Mouse (Mus musculus): ENCODE measurements around the gene 1110004F10Rik. TPM values are rescaled to one million over a fixed set of nuclear protein-coding genes. Genes with fewer than 3 reads are reported as not detected.

The 1110004F10Rik gene
- polyA plus RNA-seq, 2 experiments = 56.8 to 116 TPM

DNA sequence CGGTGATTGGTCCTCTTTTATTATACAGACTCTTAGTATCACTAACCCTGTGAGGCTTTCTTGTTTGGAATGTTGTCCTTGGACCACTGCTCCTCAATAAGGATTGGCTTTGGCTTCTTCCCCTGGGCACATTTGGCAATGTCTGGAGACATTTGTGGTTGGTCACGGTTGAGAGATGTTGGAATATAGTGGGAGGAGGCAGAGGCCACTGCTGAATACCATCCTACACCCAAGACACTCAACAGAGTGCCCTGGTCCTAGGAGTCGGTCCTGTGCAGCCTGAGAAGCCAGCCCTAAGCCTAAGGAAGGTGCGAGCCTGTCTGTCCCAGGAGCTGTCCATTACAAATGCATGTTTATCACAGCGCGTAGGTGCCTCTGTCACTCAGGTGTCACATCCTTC is 72.3 kb downstream of the 1110004F10Rik start:
- Histone ChIP-seq H3K27ac (no peak overlapping the region), H3K27me3 (ENCODE audit: control insufficient read depth, insufficient read depth, low read length) (no peaks in the 10 kb centered on the region), H3K9ac (replicated peaks) (no peak overlapping the region), H3K36me3 (replicated peaks; ENCODE audit: control insufficient read depth, insufficient read depth, low read depth) (no peaks in the 10 kb centered on the region), H3K4me2 (ENCODE audit: low read depth) (no peak overlapping the region), H3K4me3 (ENCODE audit: insufficient read depth in 1 of 2, low read depth in 2 of 2, low read length in 2 of 2) (no peak overlapping the region), H3K9me3 (ENCODE audit: control insufficient read depth, low read length) (no peaks in the 10 kb centered on the region), H3K4me1 (replicated peaks; ENCODE audit: control insufficient read depth in 2 of 2, insufficient read depth in 2 of 2, low read length in 1 of 2) (no peaks in the 10 kb centered on the region)
- ATAC-seq (ENCODE audit: insufficient read depth) = no peak
- no peak for TF ChIP-seq CTCF (IDR thresholded peaks at IDR 0.05; ENCODE audit: low read depth)
- TF ChIP-seq EP300 (IDR thresholded peaks at IDR 0.05; ENCODE audit: low read depth) = no peak
- DNase-seq (ENCODE audit: low read depth in 3 of 3, low spot score in 3 of 3) = no peak
- 71% methylated on average over 6 of the region's 6 CpGs for WGBS (ENCODE audit: insufficient replicate concordance)

DNA sequence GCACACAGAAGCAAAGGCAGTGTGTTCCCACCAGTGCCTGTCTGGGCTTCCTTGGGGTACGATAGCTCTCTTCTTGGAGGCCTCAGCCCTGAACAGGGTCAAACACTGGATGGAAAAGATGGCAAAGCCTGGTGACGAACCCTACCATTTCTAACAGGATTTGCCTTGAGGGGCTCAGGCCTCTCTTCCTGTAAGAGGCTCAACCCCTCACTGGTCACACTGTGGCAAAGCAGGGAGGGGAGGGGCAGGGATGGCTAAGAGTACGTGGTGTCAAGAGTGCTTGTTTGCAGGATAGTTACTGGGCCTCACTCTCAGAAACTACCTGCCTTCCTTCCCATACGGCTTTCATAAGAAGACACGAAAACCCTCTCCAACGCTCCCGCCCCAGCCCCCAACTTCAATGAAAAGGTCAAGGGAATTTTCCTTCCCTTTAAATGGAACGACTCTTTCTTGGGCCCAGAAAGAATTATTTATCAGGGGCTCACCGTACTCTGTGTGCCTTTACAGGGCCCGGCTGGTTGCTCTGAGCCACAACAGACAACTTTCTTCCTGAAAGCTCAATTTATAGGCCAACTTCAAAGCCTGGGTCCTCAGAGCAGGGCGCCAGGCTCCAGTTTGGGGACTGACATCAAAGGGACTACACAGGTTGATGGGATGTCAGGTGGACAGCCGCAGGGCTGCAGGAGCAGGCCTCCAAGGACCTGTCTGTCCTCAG is 76.2 kb downstream of the 1110004F10Rik start:
- ATAC-seq (ENCODE audit: insufficient read depth) = no peak
- Histone ChIP-seq H3K4me1 (replicated peaks; ENCODE audit: control insufficient read depth in 2 of 2, insufficient read depth in 2 of 2, low read length in 1 of 2) (no peaks in the 10 kb centered on the region), H3K4me3 (ENCODE audit: insufficient read depth in 1 of 2, low read depth in 2 of 2, low read length in 2 of 2) (no peak overlapping the region), H3K27me3 (ENCODE audit: control insufficient read depth, insufficient read depth, low read length) (no peaks in the 10 kb centered on the region), H3K4me2 (ENCODE audit: low read depth) (no peak overlapping the region), H3K36me3 (replicated peaks; ENCODE audit: control insufficient read depth, insufficient read depth, low read depth) (no peaks in the 10 kb centered on the region), H3K27ac (no peak overlapping the region), H3K9me3 (ENCODE audit: control insufficient read depth, low read length) (no peaks in the 10 kb centered on the region), H3K9ac (replicated peaks) (no peak overlapping the region)
- TF ChIP-seq EP300 (IDR thresholded peaks at IDR 0.05; ENCODE audit: low read depth) (no peak), CTCF (IDR thresholded peaks at IDR 0.05; ENCODE audit: low read depth) (no peak)
- DNase-seq (ENCODE audit: low read depth in 3 of 3, low spot score in 3 of 3) = no peak
- WGBS (ENCODE audit: insufficient replicate concordance) = 62% methylated on average over 12 of the region's 12 CpGs

DNA sequence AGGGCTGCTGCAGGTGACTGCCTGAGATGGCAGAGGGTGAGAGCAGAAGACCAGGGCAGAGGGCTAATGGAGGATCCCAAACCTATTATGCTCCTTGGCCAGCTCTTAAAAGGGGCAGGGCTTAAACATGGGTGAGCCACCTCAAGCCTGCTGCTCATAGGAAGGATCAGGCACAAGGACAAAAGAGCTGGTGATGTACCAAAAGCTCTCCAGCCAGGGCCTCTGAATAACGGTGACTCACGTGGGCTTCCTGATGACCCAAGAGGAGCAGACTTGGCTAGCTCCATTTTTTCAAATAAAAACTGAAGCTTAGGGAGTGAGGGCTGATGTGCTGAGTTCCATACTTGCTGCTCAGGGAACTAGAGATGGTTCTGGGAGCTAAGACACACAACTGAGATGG is 76.8 kb downstream of the 1110004F10Rik start:
- H3K9ac ChIP-seq (replicated peaks) = no peak overlapping the region
- H3K27me3 ChIP-seq (ENCODE audit: control insufficient read depth, insufficient read depth, low read length) = no peaks in the 10 kb centered on the region
- ATAC-seq (ENCODE audit: insufficient read depth) (no peak), DNase-seq (ENCODE audit: low read depth in 3 of 3, low spot score in 3 of 3) (no peak)
- no peak overlapping the region for H3K4me2 ChIP-seq (ENCODE audit: low read depth)
- no peak overlapping the region for H3K27ac ChIP-seq
- 55% methylated on average over 2 of the region's 2 CpGs for WGBS (ENCODE audit: insufficient replicate concordance)
- TF ChIP-seq EP300 (IDR thresholded peaks at IDR 0.05; ENCODE audit: low read depth) (no peak), CTCF (IDR thresholded peaks at IDR 0.05; ENCODE audit: low read depth) (no peak)
- no peaks in the 10 kb centered on the region for H3K4me1 ChIP-seq (replicated peaks; ENCODE audit: control insufficient read depth in 2 of 2, insufficient read depth in 2 of 2, low read length in 1 of 2)
- no peaks in the 10 kb centered on the region for H3K36me3 ChIP-seq (replicated peaks; ENCODE audit: control insufficient read depth, insufficient read depth, low read depth)
- no peaks in the 10 kb centered on the region for H3K9me3 ChIP-seq (ENCODE audit: control insufficient read depth, low read length)
- H3K4me3 ChIP-seq (ENCODE audit: insufficient read depth in 1 of 2, low read depth in 2 of 2, low read length in 2 of 2) = no peak overlapping the region

DNA sequence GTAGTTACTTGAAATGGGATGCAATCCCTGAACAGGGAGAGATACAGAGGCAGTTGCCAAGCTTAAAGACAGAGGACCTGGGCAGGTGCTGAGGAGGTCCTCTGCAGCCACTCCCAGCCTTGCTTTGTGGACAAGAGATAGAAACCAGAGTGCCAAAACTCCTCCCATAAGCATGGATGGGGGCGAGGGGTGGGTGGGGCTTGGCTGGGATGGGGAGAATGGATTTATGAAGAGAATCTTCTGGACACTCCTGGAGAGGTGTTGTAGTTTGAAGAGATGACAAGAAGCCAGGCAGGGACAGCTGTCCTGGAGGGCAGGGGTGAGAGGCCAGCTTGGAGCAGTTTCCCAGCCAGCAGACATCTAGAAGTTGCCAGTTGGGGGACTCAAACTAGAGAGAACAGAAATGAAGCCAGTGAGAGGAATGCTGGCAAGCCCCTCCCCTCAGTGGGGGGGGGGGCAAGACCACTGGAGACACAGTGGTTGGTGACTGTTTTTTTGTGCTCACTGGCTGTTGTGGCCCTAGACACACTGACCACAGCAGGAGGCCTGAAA is 80.2 kb downstream of the 1110004F10Rik start:
- no peak overlapping the region for H3K4me2 ChIP-seq (ENCODE audit: low read depth)
- no peaks in the 10 kb centered on the region for H3K36me3 ChIP-seq (replicated peaks; ENCODE audit: control insufficient read depth, insufficient read depth, low read depth)
- no peak for TF ChIP-seq EP300 (IDR thresholded peaks at IDR 0.05; ENCODE audit: low read depth)
- TF ChIP-seq CTCF (IDR thresholded peaks at IDR 0.05; ENCODE audit: low read depth) = no peak
- H3K9me3 ChIP-seq (ENCODE audit: control insufficient read depth, low read length) = no peaks in the 10 kb centered on the region
- H3K4me1 ChIP-seq (replicated peaks; ENCODE audit: control insufficient read depth in 2 of 2, insufficient read depth in 2 of 2, low read length in 1 of 2) = no peaks in the 10 kb centered on the region; a peak in 1 of 4 replicates
- ATAC-seq (ENCODE audit: insufficient read depth) = no peak
- WGBS (ENCODE audit: insufficient replicate concordance) = 58% methylated on average over 1 of the region's 1 CpGs
- H3K27me3 ChIP-seq (ENCODE audit: control insufficient read depth, insufficient read depth, low read length) = no peaks in the 10 kb centered on the region
- no peak overlapping the region for H3K4me3 ChIP-seq (ENCODE audit: insufficient read depth in 1 of 2, low read depth in 2 of 2, low read length in 2 of 2)
- DNase-seq (ENCODE audit: low read depth in 3 of 3, low spot score in 3 of 3) = no peak
- H3K27ac ChIP-seq = no peak overlapping the region
- H3K9ac ChIP-seq (replicated peaks) = no peak overlapping the region

DNA sequence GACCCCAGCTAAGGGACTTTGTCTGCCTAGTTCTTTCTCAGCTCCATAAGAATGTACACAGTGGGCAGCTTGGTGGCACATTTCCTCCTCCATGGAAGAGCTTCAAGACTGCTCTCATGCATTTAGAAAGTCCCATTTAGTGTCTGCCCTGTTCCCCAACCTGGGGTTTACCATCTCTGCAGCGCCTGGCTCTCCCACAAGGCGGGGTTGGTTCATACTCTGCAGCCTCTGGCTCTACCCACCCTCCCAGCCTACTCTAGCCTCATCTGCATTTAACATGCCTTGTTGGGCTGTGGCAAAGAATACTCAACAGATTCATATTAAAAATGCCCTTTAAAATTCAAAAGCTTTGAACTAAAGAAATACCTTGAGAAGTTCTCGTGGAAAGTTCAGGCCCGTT is 81.5 kb downstream of the 1110004F10Rik start:
- 73% methylated on average over 4 of the region's 4 CpGs for WGBS (ENCODE audit: insufficient replicate concordance)
- Histone ChIP-seq H3K4me1 (replicated peaks; ENCODE audit: control insufficient read depth in 2 of 2, insufficient read depth in 2 of 2, low read length in 1 of 2) (no peaks in the 10 kb centered on the region; a peak in 1 of 4 replicates), H3K4me2 (ENCODE audit: low read depth) (no peak overlapping the region), H3K4me3 (ENCODE audit: insufficient read depth in 1 of 2, low read depth in 2 of 2, low read length in 2 of 2) (no peak overlapping the region), H3K9ac (replicated peaks) (no peak overlapping the region), H3K27me3 (ENCODE audit: control insufficient read depth, insufficient read depth, low read length) (no peaks in the 10 kb centered on the region), H3K27ac (no peak overlapping the region), H3K9me3 (ENCODE audit: control insufficient read depth, low read length) (no peaks in the 10 kb centered on the region), H3K36me3 (replicated peaks; ENCODE audit: control insufficient read depth, insufficient read depth, low read depth) (no peaks in the 10 kb centered on the region)
- no peak for ATAC-seq (ENCODE audit: insufficient read depth)
- TF ChIP-seq CTCF (IDR thresholded peaks at IDR 0.05; ENCODE audit: low read depth) (no peak), EP300 (IDR thresholded peaks at IDR 0.05; ENCODE audit: low read depth) (no peak)
- DNase-seq (ENCODE audit: low read depth in 3 of 3, low spot score in 3 of 3) = no peak
